Mouse (Mus musculus) layer of hippocampus, adult 11-12 months (tissue): Measurements from ENCODE around the gene Mab21l1.

ENCODE experiments used
- DNase-seq: peaks from one replicate; pipeline ENCODE4 v3.0.0; 2022; ENCODE audit warnings: low spot score

Gene Mab21l1

GRCm38 (mm10) chr3:55778764-55779730, 3.3 kb upstream of the Mab21l1 start:
- no peak for DNase-seq

- DNase-seq, result no peak
Measured at GRCm38 (mm10) chr3:55780120-55781070, 1.9 kb upstream of the Mab21l1 start.

GRCm38 (mm10) chr3:55781429-55782055, 768 bp upstream of the Mab21l1 start:
- DNase-seq, result no peak

GRCm38 (mm10) chr3:55782771-55783170, 461 bp downstream of the Mab21l1 start:
- no peak for DNase-seq

GRCm38 (mm10) chr3:55783171-55784081, 1.1 kb downstream of the Mab21l1 start:
- no peak for DNase-seq

- no peak for DNase-seq
Measured at GRCm38 (mm10) chr3:55784101-55784500, 1.8 kb downstream of the Mab21l1 start.

- DNase-seq, result no peak
Measured at GRCm38 (mm10) chr3:55785266-55785980, 3.1 kb downstream of the Mab21l1 start.

- DNase-seq, result no peak
Measured at GRCm38 (mm10) chr3:55785981-55786725, 3.8 kb downstream of the Mab21l1 start.

- no peak for DNase-seq
Measured at GRCm38 (mm10) chr3:55786835-55787486, 4.7 kb downstream of the Mab21l1 start.

- DNase-seq, result no peak
Measured at GRCm38 (mm10) chr3:55787487-55788213, 5.3 kb downstream of the Mab21l1 start.

- DNase-seq, result no peak
Measured at GRCm38 (mm10) chr3:55788214-55788586, 5.9 kb downstream of the Mab21l1 start.

GRCm38 (mm10) chr3:55788621-55789201, 6.4 kb downstream of the Mab21l1 start:
- DNase-seq, result no peak

GRCm38 (mm10) chr3:55789856-55790255, 7.5 kb downstream of the Mab21l1 start:
- DNase-seq, result no peak

GRCm38 (mm10) chr3:55790609-55791008, 8.3 kb downstream of the Mab21l1 start:
- no peak for DNase-seq

GRCm38 (mm10) chr3:55792251-55792650, 9.9 kb downstream of the Mab21l1 start:
- no peak for DNase-seq

- DNase-seq, result peak; percentile 50
Measured at GRCm38 (mm10) chr3:55793842-55794575, 11.7 kb downstream of the Mab21l1 start.

- DNase-seq, result no peak
Measured at GRCm38 (mm10) chr3:55794768-55795167, 12.5 kb downstream of the Mab21l1 start.
